Mouse (Mus musculus) frontal cortex, postnatal 25 days (tissue): ENCODE results near the gene Vps37d.
"Not testable (repeated sequence)": the region's sequence is repeated elsewhere in the genome, so short reads cannot be mapped to it uniquely, and the experiment has no call there.

ENCODE experiments used
- DNase-seq, 2 experiments: peaks; one replicate each; pipeline ENCODE4 v3.0.0; 2022; ENCODE audit warnings: low spot score in 2 of 2

Vps37d gene

DNA sequence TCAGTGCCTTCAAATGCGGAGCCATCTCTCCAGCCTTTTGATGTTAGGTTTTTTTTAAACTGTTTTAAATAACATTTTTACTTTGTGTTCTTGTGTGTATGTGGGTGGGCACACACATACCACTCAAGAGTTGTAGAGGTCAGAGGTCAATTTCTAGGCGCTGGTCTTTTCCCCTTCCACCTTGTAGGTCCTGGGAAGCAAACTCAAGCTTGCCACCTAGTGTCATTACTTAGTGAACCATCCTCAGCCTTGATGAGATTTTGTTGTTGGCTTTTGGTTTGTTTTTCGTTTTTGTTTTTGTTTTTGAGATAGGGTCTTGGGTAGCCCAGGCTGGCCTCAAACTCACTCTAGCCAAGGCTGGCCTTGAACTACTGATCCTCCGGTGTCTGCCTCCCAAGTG is 2.4 kb downstream of the Vps37d start:
- no peak for DNase-seq

- no peak for DNase-seq
Measured at GRCm38 (mm10) chr5:135073349-135074150, 4.5 kb downstream of the Vps37d start.

DNA sequence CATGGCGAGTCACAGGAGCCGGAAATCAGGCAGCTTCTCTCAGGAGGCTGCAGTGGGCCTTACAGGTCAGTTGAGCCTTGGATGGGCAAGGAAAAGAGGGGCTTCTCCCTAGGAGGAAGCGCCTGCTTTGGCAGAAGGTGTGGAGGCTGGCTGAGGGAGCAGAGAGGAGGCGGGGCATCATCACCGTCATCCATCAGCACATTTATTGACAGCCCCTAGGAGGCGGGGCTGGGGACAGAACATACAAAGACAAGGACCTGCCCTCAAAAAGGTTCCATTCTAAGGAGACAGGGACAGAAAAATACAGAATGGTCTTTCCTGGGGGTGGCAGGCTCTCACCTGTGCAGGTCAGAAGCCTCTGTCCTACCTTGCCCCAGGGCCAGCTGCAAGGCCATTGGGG is 5.3 kb downstream of the Vps37d start:
- DNase-seq, result no peak

GRCm38 (mm10) chr5:135072061-135072460 is 6.0 kb downstream of the Vps37d start:
- DNase-seq, result no peak

DNA sequence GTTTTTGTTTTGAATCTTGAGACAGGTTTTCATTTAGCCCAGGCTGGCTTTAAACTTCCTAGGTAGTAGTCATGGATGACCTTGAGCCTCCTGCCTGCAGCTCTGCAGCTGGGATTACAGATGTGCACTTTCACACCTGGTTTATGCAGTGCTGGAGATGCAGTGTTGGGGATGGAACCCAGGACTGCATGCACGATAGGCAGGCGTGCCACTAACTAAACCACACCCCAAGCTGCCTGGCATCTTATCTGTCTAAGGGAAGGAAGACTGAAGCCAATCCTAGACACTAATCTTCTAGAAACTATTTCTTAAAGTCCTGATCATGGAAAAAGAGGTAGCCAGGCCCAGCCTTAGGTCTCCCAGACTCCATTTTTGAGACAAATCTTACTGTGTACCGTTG is 7.6 kb downstream of the Vps37d start:
- DNase-seq, result no peak

- no peak for DNase-seq
Measured at GRCm38 (mm10) chr5:135066008-135066407, 12.1 kb downstream of the Vps37d start.

- not testable (repeated sequence) for DNase-seq
Measured at GRCm38 (mm10) chr5:135064909-135065446, 13.1 kb downstream of the Vps37d start, which contains the start of gene Bud23. Gene Bud23, minus strand, starts transcription at chr5:135064959.

DNA sequence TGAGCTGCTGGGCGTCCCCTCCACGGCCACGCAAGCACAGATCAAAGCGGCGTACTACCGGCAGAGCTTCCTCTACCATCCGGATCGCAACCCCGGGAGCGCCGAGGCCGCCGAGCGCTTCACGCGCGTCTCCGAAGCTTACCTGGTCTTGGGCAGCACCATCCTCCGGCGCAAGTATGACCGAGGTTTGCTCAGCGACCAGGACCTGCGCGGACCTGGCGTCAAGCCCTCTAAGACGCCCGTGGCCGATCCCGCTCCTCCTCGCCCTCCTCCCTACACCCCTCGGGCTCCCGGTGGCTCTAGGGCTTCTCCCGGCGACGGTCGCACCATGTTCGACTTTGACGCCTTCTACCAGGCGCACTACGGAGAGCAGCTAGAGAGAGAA is 13.7 kb downstream of the Vps37d start:
- DNase-seq, result no peak

DNA sequence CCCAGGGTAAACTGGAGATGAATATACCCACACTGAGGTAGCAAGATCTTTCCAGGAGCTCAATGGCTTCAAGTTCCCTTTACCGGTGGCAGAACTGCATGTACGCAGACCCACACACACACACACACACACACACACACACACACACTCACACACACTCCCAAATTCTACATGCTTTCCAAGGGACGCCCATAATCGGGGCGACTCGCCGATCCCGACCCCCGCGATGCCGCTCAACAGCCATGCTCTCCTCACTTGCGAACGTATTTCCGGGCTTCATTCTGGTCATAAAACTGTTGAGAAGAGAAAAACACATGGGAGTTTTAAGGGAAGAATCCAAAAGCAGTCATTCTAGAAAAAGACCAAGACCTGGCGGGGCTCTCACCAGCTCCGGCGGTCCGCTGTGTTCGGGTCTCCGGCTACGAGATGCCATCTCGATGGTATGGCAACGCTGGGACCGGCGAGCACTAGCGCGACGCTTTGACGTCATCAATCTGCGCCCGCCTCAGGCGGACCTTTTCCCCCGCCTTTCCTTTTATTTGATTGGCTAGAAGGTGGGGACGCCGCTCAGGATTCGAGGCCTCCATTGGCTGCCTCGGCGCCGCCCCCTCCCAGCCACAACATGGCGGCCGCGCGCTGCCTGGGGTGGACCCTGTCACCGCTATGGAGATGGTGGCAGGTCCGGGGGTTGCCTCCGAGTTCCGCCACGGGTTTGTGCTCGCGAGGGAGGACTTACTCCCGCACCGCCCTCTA is 14.3 kb downstream of the Vps37d start, which contains the start of gene Dnajc30:
Gene Dnajc30, plus strand, starts transcription at position 574 of the 753 bp plus-strand sequence.
- DNase-seq, result peak; percentile 96 to 97

GRCm38 (mm10) chr5:135053356-135053755 is 24.7 kb downstream of the Vps37d start:
- no peak for DNase-seq

DNA sequence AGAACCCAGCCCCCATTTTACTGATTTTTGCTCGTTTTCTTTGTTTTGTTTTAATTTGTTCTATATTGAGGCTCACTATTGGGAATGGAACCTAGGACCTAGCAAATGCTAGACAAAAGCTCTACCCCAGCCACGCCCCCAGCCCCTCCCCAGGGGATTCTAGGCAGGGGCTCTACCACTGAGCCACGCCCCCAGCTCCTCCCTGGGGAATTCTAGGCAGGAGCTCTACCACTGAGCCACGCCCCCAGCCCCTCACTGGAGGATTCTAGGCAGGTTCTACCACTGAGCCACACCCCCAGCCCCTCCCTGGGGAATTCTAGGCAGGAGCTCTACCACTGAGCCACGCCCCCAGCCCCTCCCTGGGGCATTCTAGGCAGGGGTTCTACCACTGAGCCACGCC is 28.8 kb downstream of the Vps37d start:
- not testable (repeated sequence) for DNase-seq

DNA sequence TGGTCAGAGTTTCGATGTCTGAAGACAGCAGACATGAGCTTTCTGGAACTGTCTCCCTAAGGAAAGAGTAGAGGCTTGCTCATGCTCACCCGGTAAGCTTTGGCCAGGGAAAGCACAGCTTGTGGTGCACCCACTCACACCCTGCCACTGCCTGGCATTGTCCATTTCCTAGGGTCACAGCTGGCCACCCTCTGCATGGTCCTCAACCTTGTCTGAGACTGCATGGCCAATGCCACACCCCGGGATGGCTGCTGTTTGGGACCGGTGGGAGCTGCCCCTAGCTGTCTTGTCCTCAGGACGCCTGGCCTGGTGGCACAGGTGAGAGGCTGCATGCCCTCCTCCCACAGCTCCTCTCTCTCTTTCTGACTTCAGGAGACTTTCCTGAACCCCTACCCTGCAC is 29.5 kb downstream of the Vps37d start:
- DNase-seq, result no peak

DNA sequence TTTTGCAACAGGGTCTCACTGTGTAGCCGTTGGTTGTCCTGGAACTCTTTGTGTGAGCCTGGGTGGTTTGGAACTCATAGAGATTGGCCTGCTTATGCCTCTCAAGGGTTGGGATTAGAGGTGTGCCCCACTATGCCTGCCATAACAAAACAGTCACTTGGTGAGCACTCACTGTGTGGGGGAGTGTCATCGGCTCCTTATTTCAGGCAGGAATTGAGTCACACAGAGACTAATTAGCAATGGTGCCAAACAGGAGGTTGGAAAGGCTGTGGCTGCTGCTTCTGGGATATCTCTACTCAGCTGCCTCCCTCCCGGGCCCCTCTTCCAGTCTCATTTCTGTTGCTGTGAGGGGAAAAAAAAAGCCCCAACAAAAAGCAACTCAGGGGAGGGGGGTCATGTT is 33.5 kb downstream of the Vps37d start:
- DNase-seq, result no peak

DNA sequence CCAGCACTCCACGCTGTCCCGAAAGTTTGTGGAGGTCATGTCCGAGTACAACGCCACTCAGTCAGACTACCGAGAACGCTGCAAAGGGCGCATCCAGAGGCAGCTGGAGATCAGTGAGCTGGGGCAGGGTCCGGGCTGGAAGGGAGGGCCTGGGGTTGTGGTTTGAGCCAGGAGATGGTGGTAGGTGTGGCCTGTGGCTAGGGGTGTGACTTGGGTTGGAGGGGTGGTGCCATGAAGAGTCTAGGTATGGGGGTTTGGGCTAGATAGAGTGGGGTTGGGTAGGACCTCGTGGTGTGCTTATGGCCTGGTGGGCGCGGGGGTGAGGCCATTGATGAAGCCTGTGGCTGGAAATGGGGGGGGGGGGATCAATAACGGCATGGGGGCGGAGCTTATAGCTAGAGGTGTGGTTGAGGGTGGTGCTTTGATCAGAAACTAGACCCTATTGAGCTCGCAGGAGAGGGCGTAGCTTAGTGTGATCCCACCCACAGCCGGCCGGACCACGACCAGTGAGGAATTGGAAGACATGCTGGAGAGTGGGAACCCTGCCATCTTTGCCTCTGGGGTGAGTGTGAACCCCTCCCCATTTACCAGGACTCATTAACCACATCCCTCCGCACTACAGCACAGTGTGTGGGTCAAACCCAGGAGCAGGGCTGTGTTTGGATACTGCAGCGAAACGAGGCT is 35.8 kb downstream of the Vps37d start:
- no peak for DNase-seq

- no peak for DNase-seq
Measured at GRCm38 (mm10) chr5:135040777-135041176, 37.3 kb downstream of the Vps37d start.

GRCm38 (mm10) chr5:135040059-135040458 is 38.0 kb downstream of the Vps37d start:
- DNase-seq, result no peak

- DNase-seq, result no peak
Measured at GRCm38 (mm10) chr5:135039541-135039940, 38.5 kb downstream of the Vps37d start.

DNA sequence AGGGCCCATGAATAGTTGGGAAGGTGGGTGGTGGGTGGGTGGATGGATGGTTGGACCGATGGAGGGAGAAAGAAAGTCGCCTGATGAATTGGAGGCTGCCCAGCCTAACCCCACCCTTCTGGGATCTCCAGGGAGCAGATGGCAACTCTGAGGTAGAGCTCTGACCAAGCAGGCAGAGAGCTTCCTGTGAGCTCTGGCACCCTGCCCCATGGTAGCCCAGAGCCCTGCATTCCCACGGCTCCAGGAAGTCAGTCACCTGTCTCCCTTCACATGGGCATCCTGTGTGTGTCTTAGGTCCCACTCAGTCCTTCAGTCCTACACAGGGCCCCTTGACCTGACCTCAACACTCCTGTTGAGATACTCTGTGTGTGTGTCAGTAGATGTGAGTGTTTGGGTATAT is 40.1 kb downstream of the Vps37d start:
- DNase-seq, result no peak

DNA sequence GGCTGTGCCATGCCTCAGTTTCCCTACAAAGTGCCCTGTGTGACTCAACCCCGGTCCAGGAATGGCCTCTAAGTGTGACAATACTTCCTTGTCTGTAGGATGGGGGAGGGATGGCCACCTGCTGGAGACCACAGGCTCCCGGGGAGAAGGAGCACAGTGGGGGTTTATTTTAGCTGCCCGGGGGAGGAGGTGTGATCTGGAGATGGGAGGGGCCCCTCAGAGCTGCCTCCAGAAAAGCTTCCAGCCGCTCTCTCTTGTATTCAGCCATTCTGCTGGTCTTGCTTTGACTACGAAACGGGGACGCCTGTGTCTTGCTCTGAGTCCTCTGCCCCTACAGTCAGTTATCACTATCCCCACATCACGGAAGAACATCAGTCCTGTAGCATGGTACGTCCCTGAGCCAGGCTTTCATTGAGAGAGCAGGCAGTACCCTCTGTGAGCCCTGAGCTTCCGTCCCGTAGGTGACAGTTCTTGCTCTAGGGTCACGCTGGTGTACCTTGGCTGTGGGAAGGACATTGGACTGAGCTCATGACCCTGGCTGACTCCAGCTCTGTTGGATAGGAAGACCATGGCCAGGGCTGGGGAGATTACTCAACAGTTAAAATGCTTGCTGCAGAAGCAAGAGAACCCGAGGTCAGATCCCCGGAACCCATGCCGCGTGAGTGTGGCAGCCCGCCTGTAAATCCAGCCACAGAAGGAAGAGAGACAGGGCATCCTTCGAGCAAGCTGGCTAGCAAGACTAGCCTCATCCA is 42.3 kb downstream of the Vps37d start:
- DNase-seq, result no peak

DNA sequence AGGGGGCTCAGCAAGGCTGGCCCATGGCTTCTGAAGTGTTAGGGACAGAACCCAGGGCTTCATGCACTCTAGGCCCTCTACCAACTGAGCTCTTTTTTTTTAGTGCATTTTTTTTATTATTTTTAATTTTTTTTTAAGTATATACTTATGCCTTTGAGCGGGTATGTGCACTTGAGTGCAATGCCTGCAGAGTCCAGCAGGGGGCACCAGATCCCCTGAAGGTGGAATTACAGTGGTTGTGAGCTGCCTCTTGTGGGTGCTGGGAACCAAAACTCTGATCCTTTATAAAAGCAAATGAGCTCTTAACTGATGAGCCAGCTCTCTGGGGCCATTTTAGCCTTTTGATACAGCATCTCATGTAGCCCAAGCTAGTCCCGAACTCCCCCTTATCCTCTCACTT is 43.5 kb downstream of the Vps37d start:
- no peak for DNase-seq

- no peak for DNase-seq
Measured at GRCm38 (mm10) chr5:135032581-135032980, 45.5 kb downstream of the Vps37d start.
